Mouse (Mus musculus) spleen, embryonic (tissue): ENCODE results near the gene Arv1.

Experiments used
- CTCF ChIA-PET: fragments of 350-600 bp; sonication (Branson Sonifier 250); formaldehyde crosslinking; loops from one replicate; lab custom pipeline; 2022; lab: Charles Lee

Gene Arv1

DNA sequence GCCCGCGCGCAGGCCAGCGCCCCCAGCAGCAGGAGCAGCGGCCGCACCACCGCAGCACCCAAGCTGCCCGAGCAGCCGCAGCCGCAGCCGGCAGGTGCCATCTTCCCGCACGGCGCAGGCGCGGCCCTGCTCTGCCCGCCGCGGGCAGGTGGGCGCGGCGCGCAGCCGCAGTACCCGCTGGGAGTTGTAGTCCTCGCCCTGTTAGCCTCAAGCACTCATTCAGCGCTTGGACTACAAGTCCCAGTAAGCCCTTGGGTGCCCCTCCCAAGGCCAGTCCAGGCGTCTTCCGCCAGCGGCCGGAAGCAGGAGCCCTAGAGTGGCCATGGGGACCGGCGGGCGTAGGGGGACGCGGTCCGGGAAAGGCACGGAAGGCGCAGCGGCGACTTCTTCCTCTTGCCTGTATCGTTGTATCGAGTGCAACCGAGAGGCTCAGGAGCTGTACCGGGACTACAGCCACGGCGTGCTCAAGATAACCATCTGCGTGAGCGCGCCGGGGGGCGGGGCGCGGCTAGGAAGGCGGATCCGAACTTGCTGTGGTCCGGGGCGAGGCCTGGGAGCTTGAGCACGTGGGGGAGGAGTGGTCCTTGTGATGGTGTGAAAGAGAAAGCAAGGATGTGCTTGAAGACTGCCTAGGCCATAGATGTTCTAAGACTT, at the start of gene Arv1, which contains the start of gene Ttc13:
TSS of gene Arv1 (plus strand) at position 278 of the 654 bp plus-strand sequence.
TSS of gene Ttc13 (minus strand) at position 122 of the 654 bp plus-strand sequence.
- CTCF ChIA-PET, result no interaction called here

GRCm38 (mm10) chr8:124672345-124672744, 49.6 kb upstream of the Arv1 start:
- CTCF ChIA-PET, result no interaction called here

DNA sequence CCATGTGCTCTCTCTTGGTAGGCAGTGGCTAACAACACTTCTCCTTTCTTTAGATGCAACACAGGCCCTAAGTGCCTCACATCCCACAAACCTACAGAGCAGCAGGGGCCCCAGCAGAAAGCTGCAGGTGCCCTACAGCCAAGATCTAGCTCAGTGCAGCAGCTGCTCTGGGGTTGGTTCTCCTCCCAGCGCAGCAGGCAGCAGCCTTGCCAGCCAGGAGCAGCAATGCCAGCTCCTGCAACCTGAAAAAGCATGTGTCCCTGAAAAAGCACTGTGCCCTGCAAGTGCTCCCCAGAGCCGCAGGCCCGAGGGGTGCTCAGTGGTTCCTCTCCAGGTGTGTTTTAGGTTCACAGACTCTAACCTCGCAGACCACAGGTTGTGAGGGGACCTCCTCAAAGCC, 45.3 kb upstream of the Arv1 start:
- CTCF ChIA-PET, result interaction anchor here (1.0 to 1.1 kb wide), 2 partner anchors 25 to 60 kb away, joined by 3 read pairs; no protein-coding TSS in a partner anchor

GRCm38 (mm10) chr8:124677078-124677477, 44.9 kb upstream of the Arv1 start:
- CTCF ChIA-PET, result interaction anchor here (1.0 to 1.1 kb wide), 2 partner anchors 25 to 60 kb away, joined by 3 read pairs; no protein-coding TSS in a partner anchor

DNA sequence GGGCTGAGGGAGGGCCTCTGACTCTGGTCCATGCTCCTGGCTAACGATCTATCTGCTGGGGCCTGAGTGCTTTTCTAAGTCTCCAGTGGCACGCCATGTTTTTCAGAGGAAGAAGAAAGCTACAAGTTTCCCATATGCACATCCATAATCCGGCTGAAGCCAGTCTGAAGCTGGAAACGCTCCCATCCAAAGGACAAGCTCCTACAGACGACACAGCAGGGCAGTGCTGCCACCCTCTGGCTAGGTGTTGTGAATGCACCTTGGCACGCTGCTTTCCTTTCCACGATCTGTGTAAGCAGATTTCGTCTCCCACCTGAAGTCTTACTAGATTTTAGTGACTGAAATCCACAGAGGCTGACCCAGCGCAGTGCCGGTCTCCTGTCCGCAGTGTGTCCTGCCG, 44.5 kb upstream of the Arv1 start:
- CTCF ChIA-PET, result interaction anchor here (1.0 to 1.1 kb wide), 2 partner anchors 24 to 61 kb away, joined by 3 read pairs; no protein-coding TSS in a partner anchor

DNA sequence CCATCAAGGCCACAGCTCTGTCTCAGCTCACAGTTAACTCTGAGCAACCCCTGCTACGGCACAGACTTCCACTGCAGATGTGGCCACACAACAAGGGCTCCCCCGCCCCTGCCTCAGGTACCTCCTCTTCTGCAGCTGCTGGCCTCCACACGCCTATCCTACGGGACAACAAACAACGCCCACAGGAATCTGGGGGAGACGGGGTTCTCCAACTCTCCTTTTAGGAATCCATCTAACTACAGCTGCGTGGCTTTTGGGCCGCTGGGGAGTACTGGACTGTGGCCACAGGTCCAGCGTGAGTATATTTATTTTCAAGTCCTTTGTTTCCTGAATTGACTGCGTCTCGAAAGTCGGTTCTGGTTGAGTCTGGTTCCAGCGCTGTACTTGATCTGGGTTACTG, 43.7 kb upstream of the Arv1 start:
- CTCF ChIA-PET, result no interaction called here

DNA sequence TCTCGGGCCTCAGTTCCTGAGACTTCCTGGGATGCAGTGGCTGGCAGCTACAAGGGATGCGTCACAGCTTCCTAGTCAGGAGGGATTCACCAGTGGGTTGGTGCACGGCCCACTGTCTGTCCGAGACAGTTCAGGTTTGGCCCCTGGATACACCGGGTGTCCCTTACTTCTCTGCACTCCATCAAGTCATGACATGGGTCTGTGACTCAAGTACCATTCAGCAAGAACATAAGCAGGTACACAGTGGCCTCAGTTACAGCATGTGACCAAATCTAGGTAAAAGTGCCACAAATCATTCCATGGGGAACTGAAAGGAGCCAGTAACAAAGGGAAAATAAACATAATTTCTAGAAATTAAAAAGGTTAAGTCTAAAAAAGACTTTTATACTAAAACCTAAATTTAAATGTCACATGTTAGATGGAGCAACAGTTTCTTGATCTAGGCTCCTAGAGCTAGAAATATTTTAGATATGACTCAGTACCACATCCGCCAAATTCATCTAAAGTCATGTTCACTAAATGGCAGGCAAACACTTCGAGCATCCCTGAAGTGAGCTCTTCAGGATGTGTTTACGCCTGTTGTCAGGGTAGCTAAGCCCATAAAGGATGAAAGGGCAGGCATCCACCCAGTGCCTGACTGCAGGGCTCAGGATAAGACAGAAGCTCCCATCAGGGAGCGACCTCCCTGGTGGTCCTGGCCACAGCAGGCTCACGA, 40.7 kb upstream of the Arv1 start:
- CTCF ChIA-PET, result no interaction called here

- CTCF ChIA-PET, result no interaction called here
Observed at GRCm38 (mm10) chr8:124681792-124682157, 40.2 kb upstream of the Arv1 start.

- CTCF ChIA-PET, result no interaction called here
Observed at GRCm38 (mm10) chr8:124682218-124682617, 39.7 kb upstream of the Arv1 start.

DNA sequence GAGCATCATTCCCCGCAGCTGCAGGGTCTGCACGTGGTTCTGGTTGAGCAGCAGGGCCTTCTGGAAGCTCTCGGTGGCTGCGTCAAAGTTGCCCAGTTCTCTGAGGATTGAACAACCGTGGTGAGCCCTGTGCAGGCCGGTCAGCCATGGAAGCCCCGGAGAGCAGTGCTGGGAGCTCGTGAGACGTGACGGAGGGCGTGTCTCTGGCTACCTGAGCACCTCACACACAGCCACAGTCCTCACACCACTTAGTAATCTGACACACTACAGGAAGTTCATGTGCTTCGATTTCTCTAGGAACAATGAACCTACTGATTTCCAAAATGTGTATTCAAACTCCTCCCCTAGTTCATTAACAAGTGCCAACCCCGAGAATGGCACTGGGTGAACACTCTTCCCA, 33.0 kb upstream of the Arv1 start:
- CTCF ChIA-PET, result no interaction called here

DNA sequence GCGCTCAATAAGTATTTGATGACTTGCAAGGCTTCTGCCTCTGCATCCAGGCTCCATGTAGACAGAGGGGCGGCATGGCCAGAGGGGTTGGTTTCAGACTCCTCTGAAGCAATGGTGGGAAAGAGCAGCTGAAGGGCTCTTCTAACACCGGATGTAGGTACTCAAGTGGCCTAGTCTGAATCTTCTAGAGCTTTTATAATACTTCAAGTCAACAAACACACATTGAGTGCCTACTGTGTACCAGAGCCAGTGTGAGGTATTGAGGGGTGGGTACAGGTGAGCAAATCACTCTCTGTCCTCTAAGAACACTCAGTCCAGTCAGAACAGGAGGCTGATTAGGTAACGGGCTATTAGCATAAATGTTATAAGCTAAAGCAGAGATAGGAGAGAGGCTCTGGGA, 30.2 kb upstream of the Arv1 start:
- CTCF ChIA-PET, result no interaction called here

GRCm38 (mm10) chr8:124695424-124696100, 26.4 kb upstream of the Arv1 start:
- CTCF ChIA-PET, result interaction anchor here (0.5 kb wide), 1 partner anchor 44 kb away, joined by 3 read pairs; no protein-coding TSS in a partner anchor

- CTCF ChIA-PET, result no interaction called here
Observed at GRCm38 (mm10) chr8:124700271-124700670, 21.7 kb upstream of the Arv1 start.

- CTCF ChIA-PET, result interaction anchor here (1.5 kb wide), 1 partner anchor 24 kb away, joined by 3 read pairs; no protein-coding TSS in a partner anchor
Observed at GRCm38 (mm10) chr8:124701023-124701422, 20.9 kb upstream of the Arv1 start.

DNA sequence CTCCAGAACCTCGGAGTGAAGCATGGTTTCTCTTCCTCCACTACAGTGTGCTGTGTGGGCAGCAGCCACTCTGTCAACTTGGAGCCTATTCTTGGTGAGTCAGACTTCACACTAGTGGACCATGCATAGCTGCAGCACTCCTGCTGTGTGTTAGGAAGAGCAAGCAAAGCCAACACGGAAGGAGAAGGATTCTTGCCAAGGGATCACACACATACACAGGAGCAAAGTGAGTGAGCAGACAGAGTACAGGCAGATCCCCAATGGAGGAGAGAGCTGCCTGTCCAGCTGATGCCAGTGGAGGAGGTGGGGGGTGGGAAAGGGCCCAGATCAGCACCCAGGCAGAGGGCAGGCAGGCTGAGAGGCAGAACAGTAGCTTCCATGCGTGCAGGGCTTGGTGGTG, 19.8 kb upstream of the Arv1 start:
- CTCF ChIA-PET, result interaction anchor here (1.5 kb wide), 1 partner anchor 25 kb away, joined by 3 read pairs; no protein-coding TSS in a partner anchor

DNA sequence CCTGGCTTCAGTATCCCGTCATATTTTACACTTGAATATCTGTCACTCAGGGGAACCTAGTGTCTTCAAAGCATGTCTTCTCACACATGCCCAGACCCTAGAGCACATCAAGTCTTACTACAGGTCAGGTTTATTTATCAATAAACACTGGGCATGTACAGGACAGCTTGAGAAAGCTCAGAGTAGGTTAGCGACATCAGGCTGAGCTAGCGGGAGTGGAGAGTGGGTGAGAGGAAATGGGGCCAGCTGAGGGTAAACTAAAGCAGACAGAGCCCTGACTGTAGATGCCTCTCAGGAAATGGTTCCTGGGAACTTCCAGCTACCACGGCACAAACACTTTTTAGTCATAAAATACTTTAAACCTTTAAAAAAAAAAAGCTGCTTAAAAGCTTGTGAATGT, 18.4 kb upstream of the Arv1 start:
- CTCF ChIA-PET, result no interaction called here

DNA sequence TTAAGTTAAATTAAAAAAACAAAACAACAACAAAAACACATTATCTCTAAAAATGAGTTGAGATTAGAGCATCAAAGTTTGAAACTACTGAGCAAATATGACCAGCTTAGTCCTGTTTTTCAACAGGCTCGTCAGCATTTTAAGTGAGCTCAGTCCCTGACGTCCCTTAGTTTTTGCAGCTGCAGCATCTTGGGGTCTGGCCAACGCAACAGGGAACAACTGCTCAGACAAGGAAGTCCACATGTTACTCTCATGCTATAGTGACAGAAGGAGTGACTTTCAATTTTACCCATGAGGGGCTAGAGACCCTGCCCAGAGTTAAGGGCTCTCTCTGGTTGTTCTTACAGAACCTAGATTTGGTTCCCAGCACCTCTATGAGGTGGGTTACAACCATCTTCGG, 17.6 kb upstream of the Arv1 start:
- CTCF ChIA-PET, result no interaction called here

GRCm38 (mm10) chr8:124705823-124706222, 16.1 kb upstream of the Arv1 start:
- CTCF ChIA-PET, result interaction anchor here (0.7 kb wide), 1 partner anchor 55 kb away, joined by 3 read pairs; no protein-coding TSS in a partner anchor

DNA sequence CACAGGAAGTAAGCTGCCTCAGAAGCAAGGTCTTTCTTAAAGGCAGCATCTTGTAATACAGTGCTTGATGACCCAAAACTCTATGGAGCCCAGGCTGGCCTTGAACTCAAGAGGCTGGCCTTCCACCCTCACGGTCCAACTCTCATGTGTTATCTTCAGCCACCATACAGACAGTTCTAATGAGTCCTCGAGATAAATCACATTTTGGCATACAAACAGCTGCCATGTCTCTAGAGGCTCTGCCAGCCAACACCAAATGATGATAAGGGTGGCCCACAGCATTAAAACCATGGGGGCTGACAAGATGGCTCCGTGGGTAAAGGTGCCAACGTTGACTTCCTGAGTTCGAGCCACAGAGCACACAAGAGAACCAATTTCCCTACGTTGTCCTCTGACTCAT, 8.7 kb upstream of the Arv1 start:
- CTCF ChIA-PET, result no interaction called here

DNA sequence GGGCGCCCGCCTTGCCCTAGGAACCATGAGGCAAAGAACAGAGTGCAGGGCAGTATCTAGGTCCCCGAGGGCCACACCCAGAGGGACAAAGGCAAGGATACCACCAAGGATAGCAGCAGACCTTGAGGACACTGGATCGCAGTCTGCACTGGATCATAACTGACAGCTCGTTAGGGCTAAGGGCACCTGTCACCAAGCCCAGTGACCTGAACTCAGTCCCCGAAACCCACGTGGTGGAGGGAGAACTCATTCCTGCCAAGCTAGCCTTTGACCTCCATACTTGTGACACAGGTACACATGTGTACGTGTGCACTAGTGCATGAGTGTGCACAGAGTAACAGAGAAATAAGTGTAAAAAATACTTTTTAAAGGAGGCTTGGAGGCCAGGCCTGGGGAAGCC, 6.2 kb upstream of the Arv1 start:
- CTCF ChIA-PET, result no interaction called here

DNA sequence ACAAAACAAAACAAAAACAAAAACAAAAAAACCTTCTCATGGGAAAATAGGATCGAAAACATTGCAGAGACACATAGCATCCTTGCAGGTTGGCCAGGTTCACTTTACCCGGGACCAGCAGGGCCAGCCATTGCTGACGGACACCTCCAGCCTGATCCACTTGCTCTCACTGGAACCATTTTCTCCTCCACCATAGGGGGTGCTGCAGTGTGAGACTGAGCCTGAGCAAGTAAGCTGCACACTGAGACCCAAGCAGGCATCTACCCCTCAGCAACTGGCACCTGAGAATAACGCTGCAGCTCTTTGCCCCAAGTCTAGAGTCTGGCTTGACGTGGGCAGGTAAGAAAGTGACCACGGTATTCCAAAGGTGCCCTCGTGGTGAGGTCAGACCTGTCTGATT, 1.8 kb upstream of the Arv1 start:
- CTCF ChIA-PET, result no interaction called here
